Mouse (Mus musculus) heart, adult 2 months (tissue): ENCODE results near the gene Mettl23. TPM values are rescaled to one million over a fixed set of nuclear protein-coding genes. Genes with fewer than 3 reads are reported as not detected.

Experiments
- DNase-seq, 2 experiments: peaks; one replicate each; pipeline ENCODE4 v3.0.0; 2021
- H3K27ac ChIP-seq: fragments of 200-600 bp; 2 replicates; pipeline ENCODE4 v1.8.1; 2022
- H3K27me3 ChIP-seq: fragments of 200-500 bp; 2 replicates; pipeline ENCODE4 v1.6.1; 2012; ENCODE audit warnings: mild to moderate bottlenecking, low read length, inconsistent platforms, mixed read lengths; ENCODE audit not compliant: control insufficient read depth, insufficient read depth
- H3K36me3 ChIP-seq: fragments of 200-500 bp; 2 replicates; pipeline ENCODE4 v1.6.1; 2012; ENCODE audit warnings: low read length, inconsistent platforms; ENCODE audit not compliant: control insufficient read depth, insufficient read depth
- H3K4me1 ChIP-seq: fragments of 200-500 bp; 2 replicates; pipeline ENCODE4 v1.6.1; 2011; ENCODE audit warnings: low read length; ENCODE audit not compliant: control insufficient read depth, insufficient read depth
- H3K4me3 ChIP-seq: fragments of 200-600 bp; 2 replicates; pipeline ENCODE4 v1.8.1; 2022
- H3K79me2 ChIP-seq: fragments of 200-500 bp; replicated peaks from 2 replicates; pipeline ENCODE4 v1.6.1; 2012; ENCODE audit warnings: mild to moderate bottlenecking, inconsistent platforms, low read length, moderate library complexity, mixed read lengths; ENCODE audit not compliant: control insufficient read depth, insufficient read depth
- H3K9ac ChIP-seq: fragments of 200-500 bp; 2 replicates; pipeline ENCODE4 v1.6.1; 2012; ENCODE audit warnings: low read depth, mild to moderate bottlenecking, control low read depth, inconsistent platforms, low read length, mixed read lengths
- CTCF ChIP-seq: fragments of 200-600 bp; IDR thresholded peaks from 2 replicates; pipeline ENCODE4 v1.8.1; 2022; ENCODE audit warnings: antibody characterized with exemption, mild to moderate bottlenecking, moderate library complexity
- EP300 ChIP-seq: fragments of 200-500 bp; IDR thresholded peaks from 2 replicates; pipeline ENCODE4 v1.6.1; 2011; ENCODE audit warnings: low read depth, low read length, control low read depth; ENCODE audit not compliant: insufficient read depth
- POLR2A ChIP-seq: fragments of 200-500 bp; IDR thresholded peaks from 2 replicates; pipeline ENCODE4 v1.6.1; 2011; ENCODE audit warnings: mild to moderate bottlenecking, low read depth, low read length, control low read depth; ENCODE audit not compliant: insufficient read depth
- WGBS: fragments of 180-500 bp; shearing (Covaris S2); methylation state at CpG from one replicate; pipeline ENCODE4 v1.1.7; 2018; 5-methylcytosine and 5-hydroxymethylcytosine counted together
- intact Hi-C: fragments of 180-260 bp; cut with DNase I; formaldehyde crosslinking; loops from one replicate; pipeline ENCODE4 v1.15.1; 2025
- polyA plus RNA-seq: library from polyadenylated mRNA; depleted of rRNA; stranded (reverse); fragments of >200 nt; gene quantifications from 2 replicates; pipeline ENCODE4 v1.2.3, GENCODE M21; 2012
- total RNA-seq, 2 experiments: library from RNA; stranded (reverse); gene quantifications; 2 replicates each; pipeline ENCODE4 v1.2.3; 2021

Gene Mettl23
- total and polyA plus RNA-seq, 3 experiments, result 34.3 to 40.5 (median 38.3) TPM

GRCm38 (mm10) chr11:116839601-116840000, 3.5 kb upstream of the Mettl23 start:
- intact Hi-C loops, result no loop called here
- Histone ChIP-seq H3K4me3 (no peak overlapping the region), H3K79me2 (no peaks in the 10 kb centered on the region; the same call in 1 of the 2 replicates), H3K27ac (no peak overlapping the region), H3K27me3 (no peaks in the 10 kb centered on the region), H3K36me3 (peaks cover 12% of the 10 kb centered on the region), H3K4me1 (peaks cover 5% of the 10 kb centered on the region), H3K9ac (no peak overlapping the region)
- DNase-seq, result no peak
- 64% methylated on average over 7 of the region's 7 CpGs for WGBS
- TF ChIP-seq EP300, result no peak
- no peak for TF ChIP-seq CTCF
- no peak for TF ChIP-seq POLR2A

- peaks cover 5% of the 10 kb centered on the region for H3K4me1 ChIP-seq
- intact Hi-C loops, result no loop called here
- H3K9ac ChIP-seq, result no peak overlapping the region
- no peaks in the 10 kb centered on the region; the same call in 1 of the 2 replicates for H3K79me2 ChIP-seq
- no peak for DNase-seq
- H3K4me3 ChIP-seq, result no peak overlapping the region
- peaks cover 12% of the 10 kb centered on the region for H3K36me3 ChIP-seq
- 75% methylated on average over 4 of the region's 4 CpGs for WGBS
- H3K27ac ChIP-seq, result no peak overlapping the region
- H3K27me3 ChIP-seq, result no peaks in the 10 kb centered on the region
- TF ChIP-seq CTCF (no peak), POLR2A (no peak), EP300 (no peak)
Observed at GRCm38 (mm10) chr11:116840748-116841147, 2.3 kb upstream of the Mettl23 start.

- no peak; the same call in 1 of the 2 replicates for TF ChIP-seq POLR2A
- peak; percentile 29; the same call in 1 of the 2 replicates for TF ChIP-seq CTCF
- Histone ChIP-seq H3K4me3 (peak overlapping the region; percentile 99), H3K27ac (peak overlapping the region; percentile 98), H3K9ac (peak overlapping the region; percentile 73), H3K36me3 (peaks cover 15% of the 10 kb centered on the region), H3K4me1 (peaks cover 5% of the 10 kb centered on the region), H3K27me3 (no peaks in the 10 kb centered on the region), H3K79me2 (no peaks in the 10 kb centered on the region; the same call in 1 of the 2 replicates)
- WGBS, result under 1% methylated on average over 73 of the region's 73 CpGs
- intact Hi-C loops, result loop anchor here (1.0 to 2.0 kb wide), 2 partner anchors 9 to 16 kb away; no protein-coding TSS in a partner anchor
- DNase-seq, result peak in 1 of 2 experiments; percentile 84
Observed at GRCm38 (mm10) chr11:116842531-116843260, 382 bp upstream of the Mettl23 start.

GRCm38 (mm10) chr11:116846593-116847181, 3.6 kb downstream of the Mettl23 start:
- Histone ChIP-seq H3K79me2 (no peaks in the 10 kb centered on the region), H3K4me1 (peaks cover 4% of the 10 kb centered on the region; the same call in 1 of the 2 replicates), H3K36me3 (peaks cover 37% of the 10 kb centered on the region), H3K9ac (no peak overlapping the region), H3K4me3 (no peak overlapping the region), H3K27me3 (no peaks in the 10 kb centered on the region), H3K27ac (no peak overlapping the region)
- TF ChIP-seq CTCF (no peak), POLR2A (no peak), EP300 (no peak)
- DNase-seq, result no peak
- intact Hi-C loops, result no loop called here
- WGBS, result 70% methylated on average over 4 of the region's 4 CpGs

- no peak overlapping the region for H3K9ac ChIP-seq
- H3K4me1 ChIP-seq, result peaks cover 4% of the 10 kb centered on the region; the same call in 1 of the 2 replicates
- TF ChIP-seq CTCF (no peak), POLR2A (no peak), EP300 (no peak)
- no peaks in the 10 kb centered on the region for H3K27me3 ChIP-seq
- H3K4me3 ChIP-seq, result no peak overlapping the region
- no peaks in the 10 kb centered on the region for H3K79me2 ChIP-seq
- H3K36me3 ChIP-seq, result peaks cover 35% of the 10 kb centered on the region
- WGBS, result 84% methylated on average over 3 of the region's 3 CpGs
- no peak for DNase-seq
- no peak overlapping the region for H3K27ac ChIP-seq
- intact Hi-C loops, result no loop called here
Observed at GRCm38 (mm10) chr11:116847187-116848085, 4.4 kb downstream of the Mettl23 start.
